Mouse (Mus musculus) monocyte, adult 2 months (primary cell): Measurements from ENCODE around the gene D17H6S53E.

Source experiments
- DNase-seq, 2 experiments: peaks; one replicate each; pipeline ENCODE4 v3.0.0; 2022; ENCODE audit warnings: low spot score in 2 of 2, low read depth in 1 of 2

Gene D17H6S53E

DNA sequence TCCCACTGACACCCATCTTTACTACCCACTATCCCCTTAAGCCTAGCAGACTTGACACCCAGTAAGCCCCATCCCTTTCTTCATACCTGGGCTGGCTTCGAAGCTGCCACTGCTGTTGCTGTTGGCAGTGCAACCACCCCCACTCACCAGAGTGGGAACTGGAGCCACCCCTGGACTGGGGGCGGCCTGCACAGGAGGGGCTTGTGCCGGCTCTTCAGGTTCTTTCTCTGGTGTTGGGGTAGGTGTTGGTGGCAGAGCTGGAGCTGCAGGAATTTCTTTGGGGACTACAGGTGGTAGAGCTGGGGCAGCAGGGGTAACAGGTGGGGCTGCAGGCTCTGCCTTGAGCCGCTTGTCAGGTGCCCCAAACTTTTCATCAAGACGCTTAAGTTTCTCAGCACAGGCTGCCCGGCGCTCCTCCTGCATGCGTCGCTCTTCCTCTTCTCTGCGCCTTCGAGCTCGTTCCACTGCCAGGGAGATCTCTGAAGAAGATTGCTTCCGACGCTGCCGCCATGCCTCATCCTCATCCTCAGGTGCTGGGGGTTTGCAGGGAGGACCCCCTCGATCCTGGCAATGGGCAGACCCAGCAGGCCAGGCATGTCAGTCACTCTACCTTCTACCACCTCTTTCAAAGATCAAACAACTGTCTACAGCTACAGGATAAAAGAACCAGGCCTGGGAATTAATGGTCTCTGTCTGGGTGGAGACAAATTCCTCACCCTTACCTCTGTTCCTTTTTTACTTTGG is 32.8 kb downstream of the D17H6S53E start:
- DNase-seq, result no peak

DNA sequence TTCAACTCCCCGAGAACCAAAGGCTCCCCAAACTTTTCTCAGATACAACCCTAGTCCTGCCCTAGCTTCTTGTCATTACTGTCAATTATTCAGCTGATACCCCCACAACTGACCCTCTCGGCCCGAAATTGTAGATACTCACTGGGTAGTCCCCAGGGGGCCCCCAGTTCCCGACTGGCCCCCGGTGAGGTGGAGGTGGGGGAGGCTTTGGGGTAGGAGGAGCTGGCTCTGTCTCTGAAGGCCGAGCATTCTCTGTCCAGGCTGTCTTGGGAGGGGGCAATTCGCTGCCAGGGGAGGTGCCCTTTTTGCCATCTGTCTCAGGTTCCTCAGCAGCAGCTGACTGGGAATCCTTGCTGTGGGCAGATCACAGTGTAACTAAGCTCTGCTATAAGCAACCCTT is 33.5 kb downstream of the D17H6S53E start:
- no peak for DNase-seq

DNA sequence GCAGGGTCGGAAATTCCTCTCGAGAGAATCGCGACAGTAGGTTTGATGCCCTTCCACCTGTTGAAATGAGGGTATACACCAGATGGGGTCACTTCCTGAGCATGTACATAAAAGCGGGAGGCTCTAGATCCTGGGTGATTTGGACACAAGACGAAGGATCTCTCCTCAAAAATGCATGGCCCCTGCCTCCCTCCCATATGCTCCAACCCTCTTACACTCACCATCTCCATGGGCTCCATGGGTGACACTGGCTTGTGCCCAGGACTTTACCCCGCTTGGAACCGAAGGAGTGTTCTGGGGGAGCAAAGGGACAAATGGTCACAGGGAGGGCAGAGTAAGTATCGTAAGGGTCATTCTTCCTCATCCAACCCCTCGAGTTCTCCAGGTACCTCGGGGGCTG is 35.2 kb downstream of the D17H6S53E start:
- DNase-seq, result no peak

DNA sequence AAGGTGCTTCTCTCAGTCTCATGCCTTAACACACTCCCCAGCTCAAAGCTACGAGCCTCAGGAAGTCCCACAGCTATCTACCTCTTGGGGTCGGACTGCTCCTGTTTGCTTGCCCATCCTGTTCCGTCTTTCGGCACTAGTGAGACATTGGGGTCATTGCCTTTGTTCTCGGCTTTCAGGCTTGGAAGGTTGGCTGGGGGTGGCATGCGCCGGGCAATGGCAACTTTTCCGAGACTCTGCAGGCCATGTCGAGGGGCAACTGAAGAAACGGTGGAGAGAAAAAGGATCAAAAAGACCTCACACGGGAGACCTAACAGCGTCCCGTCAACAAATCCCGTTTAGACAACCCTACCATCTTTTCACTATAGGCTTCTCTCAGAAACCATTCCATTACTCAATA is 35.9 kb downstream of the D17H6S53E start:
- DNase-seq, result no peak

DNA sequence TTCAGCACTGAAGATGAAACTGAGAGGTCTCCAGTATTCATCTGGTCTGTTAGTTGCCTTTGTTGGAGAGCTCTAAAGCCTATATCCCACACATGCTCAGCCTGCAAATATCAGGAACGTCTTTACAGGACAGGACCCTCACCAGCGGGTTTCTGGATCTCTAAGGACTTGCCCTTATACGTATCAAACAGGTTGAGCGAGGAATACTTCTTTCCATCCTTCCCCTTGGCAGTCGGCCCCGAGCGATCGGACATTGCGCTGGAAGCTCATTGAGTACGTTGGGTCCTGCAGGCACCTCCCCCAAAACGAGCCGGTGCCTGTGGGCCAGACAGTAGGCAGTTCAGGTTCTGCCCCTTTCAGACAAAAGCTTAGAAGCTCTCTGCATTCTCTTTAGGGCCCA is 36.6 kb downstream of the D17H6S53E start:
- DNase-seq, result no peak

DNA sequence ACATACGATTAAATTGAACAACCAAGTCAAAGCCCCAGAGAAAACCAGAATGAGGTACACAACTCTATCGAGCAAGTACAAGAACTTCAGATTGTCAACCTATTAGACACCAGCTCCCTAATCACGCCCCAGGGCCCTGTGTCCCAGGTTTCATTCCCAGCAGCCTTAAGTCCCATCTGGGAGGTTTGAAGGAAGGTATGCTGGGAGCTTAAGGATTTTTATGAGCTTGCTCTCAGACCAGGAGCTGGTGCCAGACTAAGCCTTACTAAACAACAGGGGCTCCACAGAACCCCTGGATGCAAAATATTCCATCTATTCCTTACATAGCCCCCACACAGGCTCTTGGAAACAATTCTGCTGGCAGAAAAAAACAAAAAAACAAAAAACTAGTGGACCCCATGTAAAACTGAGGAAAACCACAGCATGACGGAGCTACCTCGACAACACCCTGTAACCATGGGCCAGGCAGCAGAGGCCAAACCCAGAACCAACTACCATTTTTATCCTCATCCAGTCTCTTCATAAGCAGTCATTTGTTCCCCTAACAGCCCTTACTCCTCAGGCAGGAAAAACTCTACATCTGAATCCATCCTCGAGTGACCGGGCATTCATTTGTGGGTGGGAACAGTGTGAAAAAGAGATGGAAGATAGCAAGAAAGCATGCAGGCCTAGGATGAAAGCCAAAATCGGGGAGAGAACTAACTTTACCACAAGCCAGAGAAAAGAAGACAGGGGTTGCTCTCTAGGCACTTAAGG is 37.3 kb downstream of the D17H6S53E start:
- no peak for DNase-seq

DNA sequence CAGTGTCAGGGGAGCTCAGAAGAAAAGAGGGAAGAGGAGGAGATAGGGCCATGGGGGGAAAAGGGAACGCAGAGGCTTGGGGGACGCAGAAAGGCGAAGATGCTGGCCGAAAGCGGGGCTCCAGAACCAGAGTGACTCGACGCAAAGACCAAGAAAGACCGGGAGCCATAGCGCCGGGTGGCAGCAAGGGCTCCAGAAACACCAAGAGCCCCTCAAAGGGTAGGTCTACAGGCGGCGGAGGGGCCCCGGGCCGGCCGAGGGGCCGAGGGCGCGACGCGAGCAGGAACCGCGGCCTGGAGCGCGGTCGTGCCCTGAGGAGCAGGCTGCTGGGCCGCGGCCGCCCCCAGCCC is 38.0 kb downstream of the D17H6S53E start:
- DNase-seq, result no peak

DNA sequence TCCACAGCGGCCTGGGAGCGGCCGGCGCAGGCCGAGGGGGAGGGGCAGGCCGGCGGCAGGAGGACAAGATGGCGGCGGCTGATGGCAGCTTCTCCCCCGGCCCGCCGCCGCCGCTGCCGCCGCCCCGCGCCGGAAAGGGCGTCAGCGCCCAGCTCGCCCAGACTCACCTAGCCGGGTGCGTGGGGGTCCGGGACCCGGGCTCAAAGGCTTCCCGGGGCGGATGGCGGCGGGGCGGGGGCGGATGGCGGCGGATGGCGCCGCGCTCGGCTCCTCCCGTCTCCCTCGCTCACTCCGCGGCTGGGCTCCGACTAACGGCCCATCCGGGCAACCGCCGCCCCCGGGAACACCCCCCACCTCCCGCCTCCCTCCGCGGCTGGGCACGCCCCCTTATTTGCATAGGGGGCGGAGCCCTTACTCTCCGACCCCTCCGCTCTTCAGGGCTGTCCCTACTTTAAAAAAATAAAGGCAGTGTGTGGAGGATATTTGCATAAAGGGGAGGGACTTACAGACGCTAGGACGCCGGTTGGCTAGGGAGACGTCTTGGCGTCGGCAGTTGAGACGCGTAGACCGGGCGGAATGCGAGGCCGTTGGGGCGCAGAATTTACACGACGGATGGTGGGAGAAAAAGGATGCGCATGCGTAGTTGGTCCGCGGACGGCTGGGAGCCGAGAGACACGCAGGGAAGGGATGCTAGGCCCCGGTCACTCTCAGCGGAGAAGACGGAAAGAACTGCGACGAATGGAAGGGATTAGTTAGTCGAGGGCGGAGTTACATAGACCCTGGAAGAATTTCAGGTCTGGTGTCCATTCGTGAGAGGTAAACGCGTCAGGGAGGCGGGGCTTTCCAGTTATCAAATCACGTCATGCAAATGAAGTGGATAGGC is 38.6 kb downstream of the D17H6S53E start, which contains the start of gene Prrc2a:
Prrc2a (minus strand) TSS at position 330 of the 883 bp plus-strand sequence.
- DNase-seq, result peak; percentile 93 to 96

DNA sequence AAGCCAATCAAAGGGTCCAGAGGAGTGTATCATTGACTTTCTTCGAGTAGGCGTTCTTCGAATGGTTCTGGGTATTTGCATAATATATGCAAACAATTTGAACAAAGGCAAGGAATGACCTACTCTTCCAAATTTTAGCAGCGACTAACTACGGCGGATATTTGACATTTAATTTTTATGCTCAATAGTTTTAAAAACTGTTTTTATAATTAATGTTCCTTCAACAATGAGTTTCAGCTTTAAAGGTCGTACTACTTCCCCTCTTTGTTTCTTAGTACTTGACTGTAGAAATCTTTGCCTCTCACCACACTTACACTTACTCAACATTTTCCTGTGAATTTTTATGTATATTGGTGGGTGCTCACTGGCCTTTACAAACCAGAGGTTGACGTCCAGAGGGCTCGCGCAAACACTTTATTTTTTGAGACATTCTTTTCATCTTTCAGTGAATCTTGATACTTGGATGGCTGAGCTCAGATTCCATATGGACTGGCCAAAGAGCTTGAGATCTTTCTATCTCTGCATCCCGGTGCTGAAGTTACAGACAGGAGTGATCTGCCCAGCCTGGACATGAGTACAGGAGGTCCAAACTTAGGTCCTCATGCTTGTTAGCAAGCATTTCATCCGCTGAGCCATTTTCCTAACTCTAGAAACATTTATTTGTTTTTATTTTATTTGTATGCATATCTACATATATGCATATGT is 39.4 kb downstream of the D17H6S53E start:
- DNase-seq, result no peak

DNA sequence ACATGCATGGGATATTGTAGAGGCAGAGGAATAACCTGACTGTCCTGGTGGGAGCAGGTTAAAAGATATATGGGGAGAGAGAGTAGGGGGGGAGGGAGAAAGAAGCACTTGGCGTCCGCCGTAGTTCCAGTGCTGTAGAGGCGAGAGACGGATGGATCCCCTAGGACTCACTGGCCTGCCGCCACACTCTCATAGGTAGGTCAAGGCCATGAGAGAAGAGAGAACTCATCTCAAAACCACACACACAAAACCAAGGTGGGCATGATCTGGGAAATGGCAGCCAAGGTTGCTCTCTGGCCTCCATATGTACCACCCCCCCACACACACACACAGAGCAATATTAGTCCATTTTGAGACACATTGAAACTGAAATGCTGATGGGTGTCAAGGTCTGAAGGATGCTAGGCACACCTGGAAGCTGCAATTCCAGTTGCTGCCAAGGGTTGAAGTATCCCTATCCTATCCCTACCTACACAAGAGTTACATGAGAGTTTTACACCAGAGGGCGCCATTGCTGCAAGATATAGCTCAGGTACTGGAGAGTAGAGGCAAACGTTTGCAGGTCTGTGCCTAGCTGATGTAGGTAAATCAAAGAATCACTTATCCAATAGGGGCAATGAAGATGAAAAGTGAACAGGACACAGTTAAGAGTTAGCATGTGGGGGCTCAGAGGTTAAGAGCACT is 40.3 kb downstream of the D17H6S53E start:
- no peak for DNase-seq

DNA sequence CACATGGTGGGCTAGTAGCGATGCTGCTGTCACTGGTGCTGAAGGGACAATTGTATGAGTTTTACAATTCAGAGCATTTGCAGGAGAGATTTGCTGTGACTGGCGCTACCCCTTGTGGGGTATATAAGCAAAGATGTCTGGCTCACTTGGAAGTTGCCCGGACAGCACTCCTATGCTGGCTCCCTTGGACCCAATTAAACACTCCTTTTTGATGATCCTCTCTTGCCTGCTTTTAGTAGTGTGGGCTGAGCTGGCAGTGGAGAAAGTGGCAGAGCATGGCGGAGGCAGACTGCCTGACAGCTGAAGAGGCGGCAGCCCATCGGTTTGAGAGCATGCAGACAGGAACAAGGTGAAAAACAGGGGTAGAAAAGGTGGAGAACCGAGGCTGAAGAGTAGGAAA is 41.6 kb downstream of the D17H6S53E start:
- no peak for DNase-seq

DNA sequence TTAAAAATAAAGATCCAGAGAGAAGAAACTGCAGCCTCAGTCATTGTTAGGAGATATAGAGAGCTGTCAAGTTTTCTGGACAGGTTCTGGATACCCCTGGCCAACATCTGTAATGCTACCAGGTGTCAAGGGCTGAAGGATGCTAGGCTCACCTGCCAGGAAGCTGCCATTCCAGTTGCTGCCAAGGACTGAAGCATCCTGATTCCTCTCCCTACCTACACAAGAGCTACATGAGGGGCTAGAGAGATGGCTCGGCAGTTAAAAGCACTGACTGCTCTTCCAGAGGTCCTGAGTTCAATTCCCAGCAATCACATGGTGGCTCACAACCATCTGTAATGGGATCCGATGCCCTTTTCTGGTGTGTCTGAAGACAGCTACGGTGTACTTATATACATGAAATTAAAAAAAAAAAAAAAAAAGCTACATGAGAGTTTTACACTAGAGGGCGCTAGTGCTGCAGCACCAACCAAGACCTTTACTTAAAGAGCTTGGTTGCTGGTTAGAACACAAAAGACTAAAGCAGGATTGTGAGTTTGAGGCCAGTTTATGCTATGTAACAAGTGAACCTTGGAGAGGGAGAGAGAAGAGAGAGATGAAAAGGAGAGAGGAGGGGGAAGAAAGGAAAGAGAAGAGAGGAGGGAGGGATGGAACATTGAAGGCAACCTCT is 42.5 kb downstream of the D17H6S53E start:
- DNase-seq, result no peak

DNA sequence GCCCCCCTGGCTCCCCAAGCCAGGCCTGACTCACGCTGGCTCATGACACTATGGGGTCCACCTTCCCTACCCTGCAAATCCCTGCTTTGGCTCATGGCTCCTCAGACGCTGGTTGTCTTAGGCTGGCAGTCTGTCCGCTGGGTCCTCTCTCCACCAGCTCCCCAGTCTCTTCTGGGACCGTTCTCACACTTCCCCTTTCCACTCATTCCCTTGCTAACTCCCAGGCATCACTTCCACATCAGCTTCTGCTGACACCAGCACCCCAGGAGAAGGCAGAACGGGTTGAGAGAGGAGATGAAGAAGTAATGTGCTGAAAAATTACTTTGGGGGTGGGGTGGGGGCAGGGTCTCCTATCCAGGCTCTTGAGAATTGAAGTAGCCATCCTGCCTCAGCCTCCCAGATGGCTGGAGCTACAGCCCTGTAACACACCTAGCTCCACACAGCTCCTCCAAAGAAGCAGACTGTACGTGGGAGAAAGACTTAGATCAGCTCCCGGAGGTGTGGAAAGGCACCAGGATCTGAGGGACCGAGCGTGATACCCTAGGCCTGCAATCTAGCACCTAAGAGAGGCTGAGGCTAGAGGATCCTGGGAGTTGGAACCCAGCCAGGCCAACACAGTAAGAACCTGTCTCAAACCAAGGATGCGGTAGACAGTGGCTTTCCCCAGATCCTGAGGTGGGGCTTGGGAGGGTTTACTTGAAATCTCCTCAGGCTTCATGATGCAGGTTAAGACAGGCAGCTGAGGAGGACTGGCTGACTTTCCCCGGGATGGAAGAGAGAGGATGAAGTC is 46.5 kb downstream of the D17H6S53E start:
- DNase-seq, result peak in 1 of 2 experiments; percentile 35

DNA sequence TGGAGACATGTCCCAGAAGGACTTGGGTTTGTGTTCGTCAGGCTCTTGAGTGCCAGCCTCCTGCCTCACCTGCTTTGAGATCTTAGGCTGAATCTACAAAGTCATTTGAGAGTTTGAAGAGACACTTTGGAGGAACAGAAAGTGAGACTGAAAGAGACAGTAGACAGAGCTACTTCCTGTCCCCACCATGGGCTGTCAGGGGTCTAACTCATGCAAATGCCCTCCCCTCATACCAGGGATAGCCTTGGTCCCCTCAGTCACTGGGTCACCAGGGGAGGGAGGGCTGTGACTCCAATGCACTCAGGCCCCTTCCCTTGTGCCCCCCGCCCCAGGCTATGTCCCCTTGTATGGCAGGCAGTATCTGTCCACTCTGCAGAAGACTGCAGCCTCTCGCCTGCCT is 47.2 kb downstream of the D17H6S53E start:
- DNase-seq, result no peak

DNA sequence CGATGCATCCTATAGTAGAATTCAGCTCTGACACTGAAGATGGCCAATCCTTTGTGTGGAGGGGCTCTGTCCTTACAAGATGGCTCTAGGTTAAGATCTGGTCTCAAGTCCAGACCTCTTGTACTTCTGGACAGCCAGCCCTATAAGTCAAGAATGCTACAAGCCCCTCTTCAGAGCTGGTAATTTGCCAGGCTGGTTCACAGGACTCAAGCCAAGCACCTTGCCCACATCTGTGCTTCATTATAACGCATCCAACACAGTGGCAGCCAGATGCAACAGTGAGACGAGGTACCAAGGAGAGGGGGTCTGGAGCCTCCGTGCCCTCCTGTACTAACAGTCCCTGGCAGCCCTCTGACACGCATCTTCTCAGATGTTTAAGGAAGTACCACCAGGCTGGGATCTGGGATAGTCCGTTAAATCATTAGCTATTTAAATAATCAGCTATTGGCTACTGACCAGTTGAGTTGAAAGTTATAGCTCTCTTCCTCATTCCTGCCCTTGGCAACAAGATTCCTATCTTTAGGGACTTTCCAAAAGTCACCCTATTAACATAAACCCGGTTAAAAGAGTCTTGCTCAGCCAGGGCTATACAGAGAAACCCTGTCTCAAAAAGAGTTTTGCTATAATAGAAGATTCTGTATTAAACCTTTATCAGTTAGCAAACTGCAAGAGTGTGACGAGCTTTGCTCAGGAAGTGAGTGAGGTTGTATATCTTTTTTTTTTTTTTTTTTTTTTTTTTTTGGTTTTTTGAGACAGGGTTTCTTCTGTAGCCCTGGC is 48.2 kb downstream of the D17H6S53E start:
- no peak for DNase-seq

DNA sequence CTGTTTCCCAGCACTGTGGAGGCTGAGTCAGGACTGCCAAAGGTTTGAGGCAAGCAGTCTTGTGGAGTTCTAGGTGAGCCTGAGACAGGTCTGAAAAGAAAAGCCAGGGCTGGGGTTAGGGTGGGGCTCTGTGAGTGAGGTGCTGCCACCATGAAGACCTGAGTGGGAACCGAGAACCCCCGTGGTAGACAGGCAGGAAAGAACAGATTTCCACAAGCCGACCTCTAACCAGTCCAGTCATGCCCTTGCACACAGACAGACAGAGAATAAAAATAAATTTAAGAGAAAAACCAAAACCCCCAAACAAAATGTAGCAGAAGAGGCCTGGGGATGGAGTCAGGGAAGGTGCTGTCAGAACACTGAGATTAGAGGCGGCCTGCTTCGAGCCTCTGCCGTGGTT is 49.2 kb downstream of the D17H6S53E start:
- no peak for DNase-seq

DNA sequence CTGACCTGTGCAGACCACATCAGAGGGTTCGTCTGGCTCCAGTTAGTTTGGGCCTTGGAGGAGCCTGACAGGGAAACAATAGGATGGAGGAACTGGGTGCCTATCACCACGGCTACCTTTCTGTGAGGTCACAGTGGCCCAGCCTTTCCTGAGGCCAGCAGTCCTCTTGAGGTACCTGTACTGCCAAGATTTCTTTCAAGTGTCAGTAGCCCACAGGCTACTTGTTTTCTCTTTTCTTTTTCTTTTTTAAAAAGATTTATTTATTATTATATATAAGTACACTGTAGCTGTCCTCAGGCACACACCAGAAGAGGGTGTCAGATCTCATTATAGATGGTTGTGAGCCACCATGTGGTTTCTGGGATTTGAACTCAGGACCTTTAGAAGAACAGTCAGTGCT is 49.8 kb downstream of the D17H6S53E start, which contains the start of gene Aif1:
Aif1 (minus strand) TSS at position 101 of the 400 bp plus-strand sequence.
- no peak for DNase-seq
